Mouse (Mus musculus): ENCODE data around the gene Pus3. TPM values are rescaled to one million over a fixed set of nuclear protein-coding genes. Genes with fewer than 3 reads are reported as not detected.

The Pus3 gene
- polyA plus RNA-seq, 1 experiment: 3.1 TPM

DNA sequence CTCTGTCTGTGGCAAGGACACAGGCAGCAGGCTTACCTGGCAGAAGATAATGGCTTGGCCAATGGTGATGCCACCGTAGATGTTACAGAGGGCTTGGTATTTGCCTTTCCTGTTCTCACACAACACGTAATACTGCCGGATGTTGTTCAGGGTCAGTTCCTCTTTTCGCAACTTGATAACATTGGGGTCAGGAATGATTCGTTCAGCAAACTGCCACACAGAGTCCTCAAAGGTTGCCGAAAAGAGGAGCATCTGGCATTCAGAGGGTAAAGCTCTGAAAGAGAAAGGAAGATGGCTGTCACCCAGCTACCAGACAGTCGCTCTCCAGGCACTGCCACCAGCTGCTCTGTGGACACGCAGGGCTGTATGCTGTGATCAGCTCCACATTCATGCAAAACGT, 11.7 kb upstream of the Pus3 start:
- no peak for TF ChIP-seq USF1 (IDR thresholded peaks at IDR 0.05; ENCODE audit: low read depth)
- no peak for TF ChIP-seq CEBPB (IDR thresholded peaks at IDR 0.05; ENCODE audit: low read depth)
- TF ChIP-seq MYOG (IDR thresholded peaks at IDR 0.05; ENCODE audit: control insufficient read depth, extremely low read depth, insufficient read length): no peak
- TF ChIP-seq FOSL1 (IDR thresholded peaks at IDR 0.05; ENCODE audit: insufficient read depth, low read length, poor library complexity, severe bottlenecking): no peak
- TF ChIP-seq CTCF (IDR thresholded peaks at IDR 0.05; ENCODE audit: control insufficient read depth, insufficient read depth, insufficient read length): no peak
- no peak for TF ChIP-seq MAX (IDR thresholded peaks at IDR 0.05)
- no peak for TF ChIP-seq MYOD1 (IDR thresholded peaks at IDR 0.05; ENCODE audit: control insufficient read depth, insufficient read length, low read depth)
- H3ac ChIP-seq (ENCODE audit: control insufficient read depth, insufficient read length, low read depth): no peak overlapping the region
- H3K27me3 ChIP-seq (ENCODE audit: control insufficient read depth, insufficient read depth, insufficient read length): peaks cover 4% of the 10 kb centered on the region
- H3K79me3 ChIP-seq (ENCODE audit: low read depth): no peaks in the 10 kb centered on the region
- no peaks in the 10 kb centered on the region for H3K36me3 ChIP-seq (ENCODE audit: control insufficient read depth, insufficient read depth)
- H3K79me2 ChIP-seq (ENCODE audit: control insufficient read depth, insufficient read depth): no peaks in the 10 kb centered on the region
- H3K4me3 ChIP-seq (ENCODE audit: insufficient read depth, poor library complexity, severe bottlenecking): no peak overlapping the region

DNA sequence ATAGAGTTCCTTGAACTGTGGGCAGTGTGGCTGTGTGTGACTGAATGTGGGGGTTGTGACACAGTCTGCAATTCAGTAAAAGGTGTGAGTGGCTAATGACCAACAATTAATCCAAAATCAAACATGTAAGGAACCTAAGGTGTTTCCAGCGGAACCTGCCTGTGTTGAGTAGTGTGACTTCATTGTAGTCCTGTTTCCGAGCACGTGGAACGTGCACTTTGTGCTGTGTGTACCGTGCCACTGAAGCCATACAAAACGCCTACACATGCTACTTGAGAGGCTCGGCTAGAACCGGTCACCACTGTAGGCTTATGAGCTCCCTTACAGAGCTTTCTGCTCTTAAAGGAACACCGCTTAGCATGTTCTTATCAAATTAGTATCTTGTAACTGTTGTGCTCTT, 9.9 kb upstream of the Pus3 start:
- H3ac ChIP-seq (ENCODE audit: control insufficient read depth, insufficient read length, low read depth): no peak overlapping the region
- no peak for TF ChIP-seq USF1 (IDR thresholded peaks at IDR 0.05; ENCODE audit: low read depth)
- TF ChIP-seq CTCF (IDR thresholded peaks at IDR 0.05; ENCODE audit: control insufficient read depth, insufficient read depth, insufficient read length): no peak
- TF ChIP-seq FOSL1 (IDR thresholded peaks at IDR 0.05; ENCODE audit: insufficient read depth, low read length, poor library complexity, severe bottlenecking): no peak
- no peak for TF ChIP-seq MYOG (IDR thresholded peaks at IDR 0.05; ENCODE audit: control insufficient read depth, extremely low read depth, insufficient read length)
- no peak for TF ChIP-seq MYOD1 (IDR thresholded peaks at IDR 0.05; ENCODE audit: control insufficient read depth, insufficient read length, low read depth)
- no peak for TF ChIP-seq MAX (IDR thresholded peaks at IDR 0.05)
- no peak for TF ChIP-seq CEBPB (IDR thresholded peaks at IDR 0.05; ENCODE audit: low read depth)
- H3K4me3 ChIP-seq (ENCODE audit: insufficient read depth, poor library complexity, severe bottlenecking): no peak overlapping the region
- H3K27me3 ChIP-seq (ENCODE audit: control insufficient read depth, insufficient read depth, insufficient read length): peaks cover 18% of the 10 kb centered on the region
- H3K79me2 ChIP-seq (ENCODE audit: control insufficient read depth, insufficient read depth): no peaks in the 10 kb centered on the region
- no peaks in the 10 kb centered on the region for H3K36me3 ChIP-seq (ENCODE audit: control insufficient read depth, insufficient read depth)
- H3K79me3 ChIP-seq (ENCODE audit: low read depth): no peaks in the 10 kb centered on the region

DNA sequence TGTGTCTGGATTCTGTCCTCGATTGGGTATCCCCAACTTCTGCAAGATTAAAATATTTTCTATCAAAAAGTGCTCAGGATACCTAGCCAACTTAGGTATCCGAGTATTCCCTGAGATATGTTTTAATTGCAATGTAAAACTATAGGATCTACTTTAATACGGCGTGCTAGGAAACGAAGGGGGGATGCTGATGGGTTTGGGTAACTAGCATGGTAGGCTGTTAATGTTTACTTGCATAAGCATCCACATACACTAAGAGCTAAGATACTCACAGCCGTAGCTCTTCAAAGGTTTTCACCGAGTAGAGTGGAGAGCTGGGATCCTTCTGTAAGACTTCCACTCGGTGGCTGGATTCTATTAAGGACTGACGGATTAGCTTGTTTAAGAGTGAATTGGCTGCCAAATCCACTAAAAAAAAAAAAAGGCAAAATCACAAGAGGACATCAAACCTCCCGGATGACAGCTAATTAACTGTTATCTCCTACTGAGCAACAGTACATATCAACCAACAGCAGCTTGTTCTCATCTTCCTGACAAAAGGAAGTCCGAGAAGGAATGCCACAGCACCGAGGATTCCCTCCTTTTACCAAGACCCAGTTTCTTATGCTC, 1.8 kb upstream of the Pus3 start:
- H3ac ChIP-seq (ENCODE audit: control insufficient read depth, insufficient read length, low read depth): no peak overlapping the region
- TF ChIP-seq MAX (IDR thresholded peaks at IDR 0.05) (no peak), MYOG (IDR thresholded peaks at IDR 0.05; ENCODE audit: control insufficient read depth, extremely low read depth, insufficient read length) (no peak), FOSL1 (IDR thresholded peaks at IDR 0.05; ENCODE audit: insufficient read depth, low read length, poor library complexity, severe bottlenecking) (no peak), CEBPB (IDR thresholded peaks at IDR 0.05; ENCODE audit: low read depth) (no peak), MYOD1 (IDR thresholded peaks at IDR 0.05; ENCODE audit: control insufficient read depth, insufficient read length, low read depth) (no peak), USF1 (IDR thresholded peaks at IDR 0.05; ENCODE audit: low read depth) (no peak), CTCF (IDR thresholded peaks at IDR 0.05; ENCODE audit: control insufficient read depth, insufficient read depth, insufficient read length) (no peak)
- H3K36me3 ChIP-seq (ENCODE audit: control insufficient read depth, insufficient read depth): peaks cover 17% of the 10 kb centered on the region
- peaks cover 44% of the 10 kb centered on the region for H3K27me3 ChIP-seq (ENCODE audit: control insufficient read depth, insufficient read depth, insufficient read length)
- H3K79me2 ChIP-seq (ENCODE audit: control insufficient read depth, insufficient read depth): peaks cover 22% of the 10 kb centered on the region
- no peak overlapping the region for H3K4me3 ChIP-seq (ENCODE audit: insufficient read depth, poor library complexity, severe bottlenecking)
- H3K79me3 ChIP-seq (ENCODE audit: low read depth): peaks cover 20% of the 10 kb centered on the region

DNA sequence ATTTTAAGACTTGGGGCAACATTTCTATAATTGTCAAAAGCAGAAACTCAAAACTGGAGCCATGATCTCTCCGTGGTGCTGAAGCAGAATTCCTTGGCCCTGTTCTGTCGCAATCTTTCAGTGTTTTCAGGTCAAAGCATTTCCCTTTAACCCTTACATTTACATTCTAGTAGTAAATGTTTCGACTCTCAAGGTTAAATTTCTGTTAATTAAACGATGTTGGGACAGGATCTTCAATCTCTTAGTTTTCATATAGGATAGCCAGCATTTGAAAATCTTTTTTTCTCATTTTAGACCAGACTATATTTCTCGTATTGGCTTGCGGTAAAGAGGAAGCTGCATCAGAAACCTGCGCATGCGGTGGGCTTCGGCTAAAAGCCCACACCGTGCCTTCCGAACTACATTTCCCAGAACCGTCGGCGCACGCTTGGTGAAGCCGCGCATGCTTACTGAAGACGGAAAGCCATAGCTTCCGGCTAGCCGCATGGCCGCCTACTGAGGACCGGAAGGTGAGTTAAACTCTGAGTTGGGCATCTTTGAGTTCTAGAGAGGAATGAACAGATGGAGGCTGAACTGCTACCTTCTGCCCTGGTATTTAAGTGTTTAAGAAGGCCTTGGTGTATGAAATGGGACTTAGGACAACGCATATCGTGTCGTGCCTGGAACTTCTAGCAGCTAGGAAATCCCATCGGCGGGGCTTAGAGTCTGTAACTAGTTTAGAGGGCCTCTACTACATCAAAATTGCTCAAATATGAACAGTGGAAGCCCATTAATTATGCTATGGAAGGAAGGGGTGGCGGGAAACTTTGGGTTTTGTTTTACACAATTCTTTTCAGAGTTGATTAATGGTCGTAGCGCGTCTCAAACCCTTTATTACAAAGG, 855 bp downstream of the Pus3 start:
- H3K4me3 ChIP-seq (ENCODE audit: insufficient read depth, poor library complexity, severe bottlenecking): peak overlapping the region; percentile 71
- peaks cover 49% of the 10 kb centered on the region for H3K79me2 ChIP-seq (ENCODE audit: control insufficient read depth, insufficient read depth)
- peak; percentile 68 for TF ChIP-seq MAX (IDR thresholded peaks at IDR 0.05)
- peak; percentile 70 for TF ChIP-seq CEBPB (IDR thresholded peaks at IDR 0.05; ENCODE audit: low read depth)
- no peak for TF ChIP-seq MYOD1 (IDR thresholded peaks at IDR 0.05; ENCODE audit: control insufficient read depth, insufficient read length, low read depth)
- H3ac ChIP-seq (ENCODE audit: control insufficient read depth, insufficient read length, low read depth): peak overlapping the region; percentile 77
- peaks cover 24% of the 10 kb centered on the region for H3K27me3 ChIP-seq (ENCODE audit: control insufficient read depth, insufficient read depth, insufficient read length)
- peaks cover 37% of the 10 kb centered on the region for H3K36me3 ChIP-seq (ENCODE audit: control insufficient read depth, insufficient read depth)
- peaks cover 34% of the 10 kb centered on the region for H3K79me3 ChIP-seq (ENCODE audit: low read depth)

DNA sequence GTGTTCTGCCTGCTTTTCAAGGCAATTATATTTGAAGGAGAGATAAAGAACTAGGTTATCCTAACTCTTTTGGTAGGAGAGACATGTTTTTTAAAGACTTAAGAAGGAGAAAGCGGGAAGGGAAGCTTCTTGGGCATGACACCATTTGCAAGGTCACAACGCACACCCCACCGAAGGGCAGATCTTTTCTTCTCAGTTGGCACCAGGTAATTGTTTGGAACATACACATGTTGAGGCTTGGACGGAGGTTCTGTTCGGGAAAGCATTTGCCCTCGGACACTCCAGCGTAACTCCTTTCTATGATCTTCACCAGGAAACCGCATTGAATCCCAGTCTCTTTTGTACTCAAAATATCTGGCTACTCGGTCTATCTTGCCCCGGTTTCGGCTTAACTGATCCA, 2.7 kb downstream of the Pus3 start:
- TF ChIP-seq MYOG (IDR thresholded peaks at IDR 0.05; ENCODE audit: control insufficient read depth, extremely low read depth, insufficient read length) (no peak), MAX (IDR thresholded peaks at IDR 0.05) (no peak), MYOD1 (IDR thresholded peaks at IDR 0.05; ENCODE audit: control insufficient read depth, insufficient read length, low read depth) (no peak), CEBPB (IDR thresholded peaks at IDR 0.05; ENCODE audit: low read depth) (no peak), CTCF (IDR thresholded peaks at IDR 0.05; ENCODE audit: control insufficient read depth, insufficient read depth, insufficient read length) (no peak), FOSL1 (IDR thresholded peaks at IDR 0.05; ENCODE audit: insufficient read depth, low read length, poor library complexity, severe bottlenecking) (no peak), USF1 (IDR thresholded peaks at IDR 0.05; ENCODE audit: low read depth) (no peak)
- H3K27me3 ChIP-seq (ENCODE audit: control insufficient read depth, insufficient read depth, insufficient read length): peaks cover 15% of the 10 kb centered on the region
- no peak overlapping the region for H3K4me3 ChIP-seq (ENCODE audit: insufficient read depth, poor library complexity, severe bottlenecking)
- H3K36me3 ChIP-seq (ENCODE audit: control insufficient read depth, insufficient read depth): peaks cover 54% of the 10 kb centered on the region
- peaks cover 42% of the 10 kb centered on the region for H3K79me3 ChIP-seq (ENCODE audit: low read depth)
- peaks cover 67% of the 10 kb centered on the region for H3K79me2 ChIP-seq (ENCODE audit: control insufficient read depth, insufficient read depth)
- no peak overlapping the region for H3ac ChIP-seq (ENCODE audit: control insufficient read depth, insufficient read length, low read depth)

Measured in C2C12 (cell line).